Mouse (Mus musculus): ENCODE measurements at regions not wholly inside any gene's neighbourhood (a gene's known extent, or its start where the extent isn't known, plus 50 kb on each side); places are given as distances from the start of the nearest gene placed in this dataset.

DNA sequence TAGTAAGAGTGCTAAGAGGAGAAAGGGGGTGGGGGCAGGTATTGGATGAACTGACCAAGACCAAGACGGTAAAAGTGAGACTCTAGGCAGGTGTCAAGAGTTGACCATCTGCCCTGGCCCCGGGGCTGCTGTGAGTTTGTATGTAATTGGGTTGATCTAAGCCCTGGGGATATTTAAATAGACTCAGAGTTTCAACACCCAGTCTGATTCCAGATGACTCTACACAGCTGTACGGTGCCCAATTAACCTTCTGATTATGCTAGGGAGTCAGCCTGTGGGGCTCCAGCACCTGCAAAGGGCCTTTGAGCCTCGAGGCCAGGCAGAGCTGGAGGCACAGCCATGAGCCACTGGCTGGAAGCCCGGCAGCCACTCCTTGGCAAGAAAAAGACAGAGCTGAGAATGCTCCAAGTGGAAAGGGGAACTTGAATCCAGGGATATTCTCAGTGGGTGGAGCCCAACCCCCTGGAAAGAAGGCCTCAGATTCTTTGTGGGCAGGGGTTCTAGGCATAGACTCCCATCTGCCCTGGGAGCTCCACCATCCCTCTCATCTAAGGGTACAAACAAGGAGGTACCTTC lies 140.8 kb downstream of the Rybp start:
- no peak for TF ChIP-seq POLR2A (IDR thresholded peaks at IDR 0.05; ENCODE audit: insufficient read depth, low read depth, low read length)
- no peak for TF ChIP-seq CTCF (IDR thresholded peaks at IDR 0.05)
